Mouse (Mus musculus) hindbrain, embryonic 14.5 days (tissue): Measurements from ENCODE around the gene Uba52. TPM values are rescaled to one million over a fixed set of nuclear protein-coding genes. Genes with fewer than 3 reads are reported as not detected.
A peak's percentile ranks its signal among the peaks of the same experiment; 100 is the strongest.

Source experiments
- ATAC-seq: fragments of 200-750 bp; cut with Nextera tagmentation; 2 replicates; pipeline ENCODE4 v1.8.0; 2017; ENCODE audit warnings: moderate number of reproducible peaks, mild to moderate bottlenecking, moderate TSS enrichment, moderate library complexity; ENCODE audit not compliant: low FRiP score
- DNase-seq: peaks from one replicate; pipeline ENCODE4 v3.0.0-alpha.2; 2015; ENCODE audit warnings: low spot score
- H3K27ac ChIP-seq: fragments of 300-500 bp; sonication (generic); 2 replicates; pipeline ENCODE4 v1.5.1; 2014; ENCODE audit warnings: mild to moderate bottlenecking, moderate library complexity
- H3K27me3 ChIP-seq: fragments of 300-500 bp; sonication (generic); 2 replicates; pipeline ENCODE4 v1.6.1; 2014; ENCODE audit warnings: mild to moderate bottlenecking, low read length, mixed read lengths; ENCODE audit not compliant: control insufficient read depth, insufficient read depth
- H3K36me3 ChIP-seq: fragments of 300-500 bp; sonication (generic); replicated peaks from 2 replicates; pipeline ENCODE4 v1.6.1; 2014; ENCODE audit not compliant: control insufficient read depth, insufficient read depth
- H3K4me1 ChIP-seq: fragments of 300-500 bp; sonication (generic); replicated peaks from 2 replicates; pipeline ENCODE4 v1.6.1; 2014; ENCODE audit warnings: antibody characterized with exemption, low read length, mixed read lengths; ENCODE audit not compliant: control insufficient read depth, insufficient read depth
- H3K4me2 ChIP-seq: fragments of 300-500 bp; sonication (generic); replicated peaks from 2 replicates; pipeline ENCODE4 v1.6.1; 2014; ENCODE audit warnings: mild to moderate bottlenecking, moderate library complexity
- H3K4me3 ChIP-seq: fragments of 300-500 bp; sonication (generic); replicated peaks from 2 replicates; pipeline ENCODE4 v1.5.1; 2014; ENCODE audit warnings: mild to moderate bottlenecking, low read length
- H3K9ac ChIP-seq: fragments of 300-500 bp; sonication (generic); 2 replicates; pipeline ENCODE4 v1.6.1; 2014
- H3K9me3 ChIP-seq: fragments of 300-500 bp; sonication (generic); 2 replicates; pipeline ENCODE4 v1.6.1; 2016; ENCODE audit warnings: low read length; ENCODE audit not compliant: control insufficient read depth
- WGBS: fragments of 180-500 bp; shearing (Covaris S2); extraction: QIAGEN DNeasy Blood & Tissue Kit; methylation state at CpG from one replicate; pipeline ENCODE4 v1.1.7; 2014; 5-methylcytosine and 5-hydroxymethylcytosine counted together
- polyA plus RNA-seq: library from polyadenylated mRNA; unstranded; fragments of >200 nt; fragmentation: Nextera tagmentation; extraction: Ambion mirVana; gene quantifications from 2 replicates; pipeline ENCODE4 v1.2.1, GENCODE M21; 2014

The Uba52 gene
- polyA plus RNA-seq, 1 experiment from 2014 or later = 778 TPM

DNA sequence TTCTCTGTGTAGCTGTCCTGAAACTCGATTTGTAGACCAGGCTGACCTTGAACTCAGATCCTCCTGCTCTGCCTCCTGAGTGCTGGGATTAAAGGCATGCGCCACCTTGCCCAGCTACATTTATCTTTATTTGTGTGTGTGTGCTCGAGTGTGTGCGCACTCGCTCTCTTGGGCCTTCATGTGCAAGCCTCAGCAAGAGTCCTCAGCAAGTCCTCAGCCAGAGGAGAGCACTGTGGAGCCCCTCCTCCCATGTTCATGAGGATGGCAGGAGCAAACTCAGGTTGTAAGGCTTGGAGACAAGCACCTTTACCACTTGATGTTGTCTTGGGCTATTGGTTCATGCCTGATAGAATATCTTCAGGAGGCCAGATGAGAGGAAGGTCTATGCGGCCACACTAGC, 37.2 kb upstream of the Uba52 start:
- Histone ChIP-seq H3K4me1 (no peaks in the 10 kb centered on the region; the same call in 1 of the 2 replicates), H3K4me3 (no peak overlapping the region), H3K9me3 (no peaks in the 10 kb centered on the region), H3K4me2 (no peak overlapping the region), H3K36me3 (no peaks in the 10 kb centered on the region), H3K27ac (no peak overlapping the region), H3K9ac (no peak overlapping the region), H3K27me3 (no peaks in the 10 kb centered on the region)
- WGBS = 89% methylated on average over 6 of the region's 6 CpGs
- DNase-seq (no peak), ATAC-seq (no peak)

DNA sequence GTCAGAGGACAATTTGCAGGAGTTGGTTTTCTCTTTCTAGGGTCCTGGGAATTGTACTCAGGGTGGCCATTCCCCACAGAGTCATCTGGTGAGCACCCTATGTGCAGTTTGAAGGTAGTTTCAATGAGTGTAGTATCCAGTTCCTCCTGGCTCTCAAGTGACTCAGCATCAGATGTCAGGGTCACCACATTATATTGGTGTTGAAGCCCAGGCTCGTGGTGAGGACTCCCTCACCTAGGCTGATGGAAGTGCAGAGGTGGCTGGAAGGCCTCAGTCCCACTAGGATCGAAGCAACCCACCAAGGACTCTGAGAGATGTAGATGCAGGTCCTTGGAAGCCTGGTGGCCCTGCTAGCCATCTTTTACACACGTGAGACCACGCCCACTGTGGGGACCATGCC, 35.8 kb upstream of the Uba52 start:
- Histone ChIP-seq H3K9ac (no peak overlapping the region), H3K9me3 (no peaks in the 10 kb centered on the region), H3K4me1 (peaks cover 2% of the 10 kb centered on the region; the same call in 1 of the 2 replicates), H3K27me3 (no peaks in the 10 kb centered on the region), H3K4me2 (no peak overlapping the region), H3K4me3 (no peak overlapping the region), H3K36me3 (no peaks in the 10 kb centered on the region), H3K27ac (no peak overlapping the region)
- 90% methylated on average over 4 of the region's 4 CpGs for WGBS
- no peak for ATAC-seq
- no peak for DNase-seq

DNA sequence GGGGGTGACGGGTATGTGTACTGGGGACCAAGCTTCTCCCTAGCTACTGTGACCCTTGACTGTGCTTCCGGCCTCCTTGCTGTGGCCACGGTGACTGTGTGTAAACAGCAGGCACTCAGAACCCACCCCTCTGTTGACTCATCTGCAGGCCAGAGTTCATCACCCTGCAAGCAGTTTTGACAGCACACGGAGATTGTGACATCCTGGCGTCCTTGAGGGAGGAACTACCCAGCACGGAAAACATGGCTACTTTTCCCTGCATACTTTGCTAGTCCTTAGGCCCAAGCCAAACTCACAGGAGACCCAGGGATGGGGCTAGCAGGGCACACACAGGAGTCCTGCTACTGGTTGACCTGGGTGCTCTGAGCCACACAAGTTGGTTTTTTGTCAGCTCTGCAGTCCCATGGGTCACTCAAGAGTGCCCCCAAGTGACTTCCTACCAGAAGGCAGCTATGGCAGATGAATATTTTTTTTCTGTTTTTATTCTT, 33.6 kb upstream of the Uba52 start:
- no peaks in the 10 kb centered on the region for H3K9me3 ChIP-seq
- no peak overlapping the region for H3K27ac ChIP-seq
- no peak overlapping the region for H3K9ac ChIP-seq
- H3K27me3 ChIP-seq = no peaks in the 10 kb centered on the region
- H3K4me1 ChIP-seq = peaks cover 15% of the 10 kb centered on the region
- no peak overlapping the region for H3K4me2 ChIP-seq
- no peaks in the 10 kb centered on the region for H3K36me3 ChIP-seq
- no peak overlapping the region for H3K4me3 ChIP-seq
- DNase-seq (no peak), ATAC-seq (no peak)
- WGBS = 77% methylated on average over 6 of the region's 6 CpGs

DNA sequence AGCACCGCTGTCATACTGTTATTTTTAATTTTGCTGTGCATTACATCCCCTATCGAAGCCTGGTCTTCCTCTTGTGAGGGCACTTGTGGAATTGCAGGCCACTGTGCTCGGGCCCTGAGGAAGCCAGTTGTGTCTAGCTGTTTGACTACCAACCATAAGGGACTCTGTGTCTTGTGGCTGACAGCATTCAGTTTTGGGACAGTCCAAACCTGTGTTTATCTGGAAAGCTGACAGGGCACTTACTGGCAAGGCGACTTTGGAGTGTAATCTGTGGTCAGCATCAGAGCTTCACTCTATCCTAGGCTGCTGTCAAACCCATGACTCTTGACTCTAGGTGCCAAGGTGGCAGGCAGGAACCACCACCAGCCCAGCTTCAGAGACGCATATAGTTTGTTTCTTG, 30.5 kb upstream of the Uba52 start:
- Histone ChIP-seq H3K27me3 (no peaks in the 10 kb centered on the region), H3K27ac (no peak overlapping the region), H3K4me2 (peak overlapping the region; percentile 93), H3K4me3 (0 out of 2 replicates have a peak overlapping the region, but pooled peaks have one; percentile 55), H3K9me3 (no peaks in the 10 kb centered on the region), H3K4me1 (peaks cover 15% of the 10 kb centered on the region), H3K9ac (0 out of 2 replicates have a peak overlapping the region, but pooled peaks have one; percentile 72), H3K36me3 (peaks cover 11% of the 10 kb centered on the region)
- DNase-seq = no peak
- WGBS = 86% methylated on average over 5 of the region's 5 CpGs
- no peak for ATAC-seq

DNA sequence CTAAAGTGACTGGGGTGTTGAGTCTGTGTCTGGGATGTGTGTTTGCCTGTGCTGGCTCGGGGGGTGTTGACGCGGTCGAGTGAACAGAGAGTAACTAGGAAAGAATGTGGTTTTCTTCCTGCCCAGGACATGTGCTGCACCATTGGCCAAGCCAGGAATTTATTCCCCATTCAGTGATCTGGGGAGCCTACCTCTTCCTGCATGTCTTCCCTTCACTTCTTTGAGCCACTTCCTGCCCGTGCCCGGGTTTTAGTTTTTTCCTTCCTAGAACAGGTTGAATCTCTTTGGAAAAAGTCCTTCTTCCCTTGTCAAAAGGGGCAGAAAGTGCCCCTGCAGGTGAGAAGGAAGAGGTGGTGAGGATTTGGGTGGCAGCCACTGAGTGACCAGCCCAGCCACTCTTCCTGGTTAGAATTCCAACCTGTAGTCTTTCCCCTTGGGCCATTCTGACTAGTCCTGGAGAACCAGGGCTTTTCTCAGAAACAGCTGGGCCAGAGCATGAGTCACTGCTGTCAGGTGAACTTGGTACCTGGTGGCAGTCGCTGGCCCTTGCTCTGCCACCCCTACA, 30.0 kb upstream of the Uba52 start:
- 55% methylated on average over 7 of the region's 7 CpGs for WGBS
- Histone ChIP-seq H3K36me3 (peaks cover 15% of the 10 kb centered on the region), H3K9me3 (no peaks in the 10 kb centered on the region), H3K4me1 (peaks cover 15% of the 10 kb centered on the region), H3K27me3 (no peaks in the 10 kb centered on the region), H3K4me2 (peak overlapping the region; percentile 93), H3K4me3 (peak overlapping the region; percentile 55), H3K9ac (peak overlapping the region; percentile 72), H3K27ac (no peak overlapping the region)
- DNase-seq (no peak), ATAC-seq (no peak)

DNA sequence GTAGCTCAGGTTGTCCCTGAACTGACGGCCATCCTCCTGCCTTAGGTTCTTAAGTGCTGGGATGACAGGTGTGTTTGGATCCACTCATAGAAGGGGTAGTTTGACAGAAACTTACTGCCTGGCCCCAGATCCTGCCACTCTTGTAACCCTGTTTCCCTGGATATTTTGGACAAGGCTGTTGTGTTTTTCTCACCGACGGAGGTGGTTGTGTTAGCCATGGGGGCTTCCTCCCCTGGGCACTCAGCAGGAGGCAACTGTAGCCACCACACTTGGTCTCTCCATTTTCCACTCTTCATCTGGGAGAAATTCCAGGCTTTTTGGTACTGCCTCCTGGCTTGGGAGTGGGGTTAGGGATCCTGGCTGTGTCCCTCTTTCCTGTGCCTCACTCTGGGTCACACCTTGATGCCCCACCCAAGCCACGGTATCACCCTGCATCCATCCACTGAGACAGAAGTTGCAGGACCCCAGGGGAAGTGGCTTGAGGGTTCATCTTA, 29.5 kb upstream of the Uba52 start:
- DNase-seq = no peak
- whole genome bisulfite sequencing = 17% methylated on average over 4 of the region's 4 CpGs
- peaks cover 15% of the 10 kb centered on the region for H3K4me1 ChIP-seq
- no peaks in the 10 kb centered on the region for H3K9me3 ChIP-seq
- peaks cover 20% of the 10 kb centered on the region for H3K36me3 ChIP-seq
- peak overlapping the region; percentile 93 for H3K4me2 ChIP-seq
- peak overlapping the region; percentile 72 for H3K9ac ChIP-seq
- H3K27ac ChIP-seq = peak overlapping the region; percentile 88; the same call in 1 of the 2 replicates
- H3K4me3 ChIP-seq = peak overlapping the region; percentile 55
- ATAC-seq = no peak
- no peaks in the 10 kb centered on the region for H3K27me3 ChIP-seq

DNA sequence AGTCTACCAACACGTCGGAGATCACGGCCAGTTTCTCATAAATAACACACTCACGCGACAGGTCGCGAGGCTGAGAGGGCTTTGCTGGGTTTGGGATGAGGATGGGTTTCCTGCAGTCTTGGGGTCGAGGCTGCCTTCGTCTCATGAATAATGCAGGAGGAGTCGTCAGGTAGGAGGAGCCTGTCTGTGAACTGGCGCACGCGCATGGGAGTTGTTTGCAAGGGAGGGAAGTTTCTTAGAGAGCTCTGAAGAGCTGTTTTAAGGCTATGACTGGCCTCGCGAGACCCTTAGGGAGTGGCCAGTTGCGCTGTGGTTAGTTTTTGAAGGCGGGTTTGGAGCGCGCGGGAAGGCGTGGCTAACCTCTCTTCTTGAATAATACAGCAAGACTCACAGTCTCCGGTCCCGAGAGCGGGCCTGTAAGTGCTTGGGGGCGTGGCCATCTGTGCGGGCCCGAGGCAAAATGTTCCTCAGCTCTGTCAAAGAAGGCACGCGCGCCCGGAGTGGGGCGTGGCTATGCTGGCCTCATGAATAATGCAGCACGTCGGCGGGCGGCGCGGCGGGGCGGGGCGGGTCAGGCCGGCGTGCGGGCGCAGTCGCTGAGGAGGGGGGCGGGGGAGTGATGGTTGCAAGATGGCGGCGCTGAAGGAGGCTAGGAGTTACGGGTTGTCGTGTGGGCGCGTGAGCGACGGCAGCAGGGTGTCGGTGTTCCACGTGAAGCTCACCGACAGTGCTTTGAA, 28.6 kb upstream of the Uba52 start, which contains the start of gene Ell:
Ell (plus strand) TSS at position 381 of the 737 bp plus-strand sequence.
- no peaks in the 10 kb centered on the region for H3K9me3 ChIP-seq
- peak within 1 kb of the TSS; percentile 88 for H3K27ac ChIP-seq
- peak within 1 kb of the TSS; percentile 55 for H3K4me3 ChIP-seq
- ATAC-seq (peak; percentile 88), DNase-seq (peak; percentile 98)
- under 1% methylated on average over 58 of the region's 58 CpGs for WGBS
- H3K36me3 ChIP-seq = peaks cover 28% of the 10 kb centered on the region
- no peaks in the 10 kb centered on the region for H3K27me3 ChIP-seq
- H3K4me2 ChIP-seq = peak within 1 kb of the TSS; percentile 93
- H3K4me1 ChIP-seq = peaks cover 15% of the 10 kb centered on the region
- peak within 1 kb of the TSS; percentile 72 for H3K9ac ChIP-seq

DNA sequence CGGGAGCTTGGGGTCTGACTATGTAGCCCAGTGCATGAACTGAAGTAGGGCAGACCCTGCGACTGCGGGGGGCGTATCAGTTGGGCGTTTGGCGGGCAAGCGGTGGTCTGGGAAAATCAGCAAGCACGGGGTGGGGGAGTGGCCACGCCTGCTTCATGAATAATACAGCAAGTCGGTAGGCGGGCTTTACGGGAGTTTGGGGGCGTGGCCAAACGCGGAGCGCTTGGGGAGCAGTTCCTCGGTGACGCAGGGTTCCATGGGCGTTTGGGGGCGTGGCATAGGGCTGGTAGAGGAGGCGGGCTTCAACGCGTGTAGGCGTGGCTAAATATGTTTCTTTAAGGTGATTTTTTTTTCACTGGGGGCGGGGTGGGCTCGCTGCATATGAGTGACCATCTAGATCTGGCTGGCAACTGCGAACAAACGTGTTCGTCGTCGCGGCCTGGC, 28.1 kb upstream of the Uba52 start:
- Histone ChIP-seq H3K27me3 (no peaks in the 10 kb centered on the region), H3K4me1 (peaks cover 15% of the 10 kb centered on the region), H3K27ac (peak overlapping the region; percentile 88), H3K9me3 (no peaks in the 10 kb centered on the region), H3K4me2 (peak overlapping the region; percentile 93), H3K9ac (peak overlapping the region; percentile 52), H3K4me3 (peak overlapping the region; percentile 55), H3K36me3 (peaks cover 34% of the 10 kb centered on the region)
- peak; percentile 100 for DNase-seq
- peak; percentile 84 for ATAC-seq
- 0% methylated on average over 32 of the region's 32 CpGs for WGBS

DNA sequence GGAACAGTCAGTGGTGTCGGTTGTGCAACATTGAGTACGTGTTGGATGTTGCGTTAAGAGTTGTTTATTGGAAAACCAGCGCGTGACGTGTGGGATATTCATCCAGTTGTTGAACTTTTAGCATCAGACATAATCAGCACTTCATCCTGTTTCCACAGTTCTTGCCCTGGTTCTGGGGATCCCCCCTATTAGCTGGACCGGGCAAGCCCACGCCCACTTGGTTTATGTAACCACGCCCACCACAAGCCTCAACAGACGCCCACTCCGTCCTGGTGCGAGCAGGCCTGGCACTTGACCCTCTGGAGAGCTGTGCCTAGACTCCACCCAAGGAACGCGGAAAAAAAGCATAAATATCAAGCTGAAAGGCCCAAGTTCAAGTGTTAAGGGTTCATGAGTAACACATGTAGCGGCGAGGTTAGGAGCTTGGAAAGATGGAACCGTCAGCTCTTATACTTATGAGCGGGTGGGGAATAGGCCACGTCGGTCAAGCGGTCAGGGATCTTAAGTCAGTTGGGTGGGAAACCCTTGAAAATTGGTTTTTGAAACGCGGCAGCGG, 27.5 kb upstream of the Uba52 start:
- WGBS = 15% methylated on average over 24 of the region's 24 CpGs
- no peaks in the 10 kb centered on the region for H3K9me3 ChIP-seq
- no peak; the same call in 1 of the 2 replicates for ATAC-seq

More for the DNA sequence above, 27.5 kb upstream of the Uba52 start:
- H3K4me1 ChIP-seq = peaks cover 15% of the 10 kb centered on the region
- H3K36me3 ChIP-seq = peaks cover 39% of the 10 kb centered on the region
- no peaks in the 10 kb centered on the region for H3K27me3 ChIP-seq
- peak overlapping the region; percentile 40; the same call in 1 of the 2 replicates for H3K9ac ChIP-seq
- no peak for DNase-seq
- peak overlapping the region; percentile 93 for H3K4me2 ChIP-seq
- peak overlapping the region; percentile 55 for H3K4me3 ChIP-seq
- peak overlapping the region; percentile 88; the same call in 1 of the 2 replicates for H3K27ac ChIP-seq
